Mouse (Mus musculus): ENCODE results near the gene 5430419D17Rik.

The 5430419D17Rik gene

GRCm38 (mm10) chr7:131317587-131317986 lies 143.4 kb downstream of the 5430419D17Rik start:
- DNase-seq: no peak

GRCm38 (mm10) chr7:131318340-131318739 lies 144.1 kb downstream of the 5430419D17Rik start:
- no peak for DNase-seq

GRCm38 (mm10) chr7:131322192-131322591 lies 148.0 kb downstream of the 5430419D17Rik start, which contains the start of gene Cuzd1:
Gene Cuzd1 (minus strand): TSS chr7:131322292.
- no peak for DNase-seq

GRCm38 (mm10) chr7:131327054-131327453 lies 152.9 kb downstream of the 5430419D17Rik start:
- no peak for DNase-seq

DNA sequence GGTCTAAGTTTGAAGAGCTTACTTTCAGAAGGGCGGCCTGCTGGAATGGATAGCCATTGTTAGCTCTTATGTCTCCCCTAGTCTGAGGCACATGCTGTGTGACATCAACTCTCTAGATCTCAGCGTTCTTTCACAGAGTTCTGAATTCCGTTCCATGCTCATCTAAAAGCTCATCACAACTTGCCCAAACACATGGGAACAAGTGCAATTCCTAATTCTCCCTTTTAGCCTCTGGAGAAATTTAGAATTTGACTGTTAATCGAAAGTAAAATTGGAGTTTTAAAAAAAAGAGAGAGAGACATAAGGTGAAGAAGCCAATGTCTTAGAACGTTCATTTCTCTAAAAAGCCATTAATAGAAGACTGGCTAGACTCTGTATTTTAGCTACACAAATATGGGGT lies 155.2 kb downstream of the 5430419D17Rik start, which contains the start of gene Fam24b:
TSS of gene Fam24b (minus strand) at position 101 of the 400 bp plus-strand sequence.
- DNase-seq: no peak

DNA sequence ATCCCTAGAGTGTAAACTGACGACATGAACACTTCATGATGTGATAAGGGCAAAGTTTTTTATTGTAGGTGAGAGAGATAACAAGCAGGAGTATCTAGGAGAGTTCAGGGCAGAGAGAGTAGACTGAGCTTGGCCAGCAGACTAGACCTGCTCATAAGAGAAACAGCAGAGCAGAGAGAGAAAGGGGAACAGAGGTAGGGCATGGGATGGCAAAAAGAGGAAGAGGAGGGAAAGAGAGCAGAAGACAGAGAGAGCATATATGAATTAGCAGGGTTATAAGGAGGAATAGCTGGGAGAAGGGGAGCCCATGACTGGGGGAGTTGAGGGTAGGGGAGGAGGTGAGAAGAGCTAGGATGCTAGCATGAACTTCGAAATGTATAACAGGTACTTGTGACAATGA lies 157.5 kb downstream of the 5430419D17Rik start:
- no peak for DNase-seq

GRCm38 (mm10) chr7:131333564-131333963 lies 159.4 kb downstream of the 5430419D17Rik start, which contains the start of gene Fam24a:
Gene Fam24a (plus strand): TSS chr7:131333864.
- no peak for DNase-seq

DNA sequence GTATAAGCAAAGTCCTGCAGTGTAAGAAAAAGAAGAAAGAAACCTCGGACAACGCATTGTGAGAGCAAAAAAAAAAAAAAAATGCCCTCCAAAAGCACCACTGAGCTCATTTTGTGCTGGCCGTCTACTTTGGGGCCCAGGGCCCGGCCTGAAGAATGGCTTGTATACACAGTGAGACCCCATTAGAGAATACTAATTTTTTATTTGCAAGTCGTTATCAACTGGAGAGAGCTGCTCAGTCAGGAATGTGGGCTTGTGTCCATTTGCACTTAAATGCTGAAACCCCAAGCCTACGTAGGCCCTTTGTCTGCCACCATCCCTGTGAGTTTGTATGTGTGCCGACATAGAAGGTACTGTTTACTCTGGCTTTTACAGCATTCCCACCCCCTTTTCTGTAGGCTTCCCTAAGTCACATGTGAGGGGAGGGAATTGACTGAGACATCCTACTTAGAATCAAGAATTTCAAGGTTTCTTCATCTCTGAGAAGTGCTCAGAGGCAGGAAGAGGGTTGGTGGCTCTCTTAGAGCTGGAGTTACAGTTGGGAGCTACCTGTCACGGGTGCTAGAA lies 163.4 kb downstream of the 5430419D17Rik start:
- DNase-seq: no peak

DNA sequence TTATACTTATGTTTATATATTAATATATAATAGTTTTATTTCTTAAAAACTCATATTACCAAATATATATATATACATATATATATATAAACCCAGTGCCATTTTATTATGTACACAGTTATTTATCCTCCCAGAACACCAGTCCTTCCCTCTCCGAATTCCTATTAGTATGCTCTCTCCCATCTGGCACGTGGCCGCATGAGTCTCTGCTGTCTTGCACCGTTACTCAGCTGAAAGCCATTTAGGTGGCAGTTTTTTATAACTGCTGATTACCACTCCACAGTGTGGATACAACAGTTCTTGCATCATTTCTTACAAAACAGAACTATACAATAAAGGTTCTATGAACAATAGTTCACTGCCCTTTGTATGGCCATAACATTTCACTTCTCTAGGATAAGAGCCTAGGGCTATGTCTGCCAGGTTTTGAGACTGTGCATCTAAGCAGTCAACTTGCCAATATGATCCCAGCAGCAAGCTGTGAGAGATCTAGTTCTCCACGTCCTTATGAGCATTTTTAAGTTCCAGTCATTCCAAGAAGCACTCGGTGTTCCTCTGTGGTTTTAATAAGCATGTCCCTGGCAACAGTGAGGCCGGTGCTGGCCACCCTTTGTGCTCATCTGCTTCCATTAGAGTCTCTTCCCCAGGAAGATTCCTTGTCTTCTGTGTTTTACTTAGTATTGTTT lies 171.8 kb downstream of the 5430419D17Rik start:
- no peak for DNase-seq

Data from lung, postnatal 14 days (tissue).